9 mouse cellular contexts compared by ENCODE assay signal in the genomic region with DNA sequence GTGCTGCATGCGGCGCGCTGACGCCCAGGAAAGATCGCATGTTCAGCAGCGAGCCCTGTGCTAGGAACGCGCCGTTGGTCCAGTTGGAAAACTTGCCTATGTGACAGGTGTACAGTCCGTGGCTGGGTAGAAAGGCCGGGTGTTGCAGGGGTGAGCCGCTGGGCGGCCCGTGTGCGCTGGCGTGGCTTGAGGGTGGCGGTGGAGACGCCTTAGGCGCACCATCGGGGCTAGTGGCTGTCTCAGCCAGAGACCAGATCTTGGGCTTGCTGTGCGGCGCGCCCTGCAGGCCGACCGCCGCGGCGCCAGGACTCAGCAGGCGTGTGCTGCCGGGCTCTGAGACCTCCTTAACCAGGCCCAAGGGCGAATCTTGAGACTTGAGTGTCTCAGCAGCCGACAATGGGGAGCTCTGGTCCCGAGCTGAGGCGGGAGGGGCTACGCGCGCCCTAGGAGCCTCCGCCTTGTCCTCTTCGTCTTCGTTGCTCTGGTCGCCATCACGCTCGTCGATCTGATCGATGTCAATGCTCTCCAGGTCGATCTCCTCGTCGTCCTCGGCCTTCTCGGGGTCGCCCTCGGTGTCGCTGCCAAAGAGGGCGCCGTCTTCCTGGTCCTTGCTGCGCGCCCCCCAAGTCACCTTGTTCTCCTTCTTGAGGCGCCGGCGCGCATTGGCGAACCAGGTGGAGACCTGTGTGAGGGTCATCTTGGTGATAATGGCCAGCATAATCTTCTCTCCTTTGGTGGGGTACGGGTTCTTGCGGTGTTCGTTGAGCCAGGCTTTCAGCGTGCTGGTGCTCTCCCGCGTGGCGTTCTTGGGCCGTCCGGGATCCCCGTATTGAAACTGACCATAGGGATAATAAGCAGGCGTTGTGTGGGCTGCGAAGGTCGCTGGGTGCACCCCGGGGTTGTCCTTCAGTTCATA. TPM values are rescaled to one million over a fixed set of nuclear protein-coding genes. Genes with fewer than 3 reads are reported as not detected.
DNase-seq lines count a peak whose midpoint lies in the region; ATAC-seq and TF ChIP-seq lines count a peak whose summit lies in the region.
"Had no signal": no experiment of that assay in that cellular context is flagged by ENCODE, and none has a peak within 500 bp of the region (broad histone marks: within the 10 kb centered on the region; RNA-seq: fewer than 3 reads in every experiment).

No protein-coding gene starts in this region.

- no peak for DNase-seq in heart, postnatal 36 days
- no peak for DNase-seq in midbrain, postnatal 0 days (ENCODE audit: low spot score)
- DNase-seq in adrenal gland, postnatal 14 days: no peak
- DNase-seq in adrenal gland, postnatal 36 days: no peak
- no peak for DNase-seq in ovary, postnatal 10 days (ENCODE audit: low spot score)

- H3K9ac ChIP-seq in heart, embryonic 11.5 days (ENCODE audit: low read depth, low read length): peak overlapping the region; percentile 66
- H3K9ac ChIP-seq in intestine, postnatal 0 days (ENCODE audit: low read depth, low read length): no peak overlapping the region
- H3K9ac ChIP-seq in midbrain, postnatal 0 days (replicated peaks; ENCODE audit: low read length, poor library complexity, severe bottlenecking): peak overlapping the region; percentile 87

- peaks cover 15% of the 10 kb centered on the region for H3K4me1 ChIP-seq in heart, embryonic 11.5 days (ENCODE audit: control insufficient read depth, insufficient read depth, low read length)
- no peaks in the 10 kb centered on the region for H3K4me1 ChIP-seq in embryonic fibroblast, embryonic 13.5 days (ENCODE audit: control insufficient read depth, insufficient read depth, low read length)
- H3K4me1 ChIP-seq in intestine, postnatal 0 days (replicated peaks; ENCODE audit: control insufficient read depth, insufficient read depth, low read length): no peaks in the 10 kb centered on the region; the same call in 1 of the 2 replicates
- no peaks in the 10 kb centered on the region for H3K4me1 ChIP-seq in midbrain, postnatal 0 days (ENCODE audit: insufficient read depth, low read length)

- peak overlapping the region; percentile 88 for H3K4me2 ChIP-seq in heart, embryonic 11.5 days
- no peak overlapping the region for H3K4me2 ChIP-seq in intestine, postnatal 0 days (replicated peaks; ENCODE audit: low read depth)
- peak overlapping the region; percentile 66 for H3K4me2 ChIP-seq in midbrain, postnatal 0 days (ENCODE audit: low read depth, low read length, poor library complexity, severe bottlenecking)

- H3K27ac ChIP-seq in heart, embryonic 11.5 days (ENCODE audit: low read depth, low read length): 0 out of 2 replicates have a peak overlapping the region, but pooled peaks have one; percentile 15
- H3K27ac ChIP-seq in embryonic fibroblast, embryonic 13.5 days (ENCODE audit: insufficient read depth, low read length): peak overlapping the region; percentile 69
- no peak overlapping the region for H3K27ac ChIP-seq in intestine, postnatal 0 days (ENCODE audit: low read depth, low read length)
- H3K27ac ChIP-seq in midbrain, postnatal 0 days (ENCODE audit: low read depth, low read length): peak overlapping the region; percentile 75

- TF ChIP-seq POLR2A in embryonic fibroblast, embryonic 13.5 days (IDR thresholded peaks at IDR 0.05; ENCODE audit: low read depth, low read length): no peak

- peaks cover 67% of the 10 kb centered on the region for H3K27me3 ChIP-seq in heart, embryonic 11.5 days (ENCODE audit: control insufficient read depth, insufficient read depth, low read length)
- H3K27me3 ChIP-seq in intestine, postnatal 0 days (replicated peaks; ENCODE audit: control insufficient read depth, insufficient read depth, low read length): peaks cover 89% of the 10 kb centered on the region
- no peaks in the 10 kb centered on the region; the same call in 1 of the 2 replicates for H3K27me3 ChIP-seq in midbrain, postnatal 0 days (ENCODE audit: insufficient read depth, low read length)

- ATAC-seq in heart, embryonic 11.5 days (replicated peaks; ENCODE audit: insufficient number of reproducible peaks, low FRiP score, low TSS enrichment): 0 out of 2 replicates have a peak, but pooled peaks have one; percentile 2
- no peak for ATAC-seq in intestine, postnatal 0 days
- ATAC-seq in midbrain, postnatal 0 days (ENCODE audit: low FRiP score): no peak

- no peak for TF ChIP-seq CTCF in embryonic fibroblast, embryonic 13.5 days (IDR thresholded peaks at IDR 0.05; ENCODE audit: borderline replicate concordance, insufficient read depth, low read length)
- peak; percentile 50 for TF ChIP-seq CTCF in intestine, postnatal 0 days (IDR thresholded peaks at IDR 0.05; ENCODE audit: low read depth)
- peak; percentile 44 for TF ChIP-seq CTCF in midbrain, postnatal 0 days (IDR thresholded peaks at IDR 0.05)

- H3K4me3 ChIP-seq in heart, embryonic 11.5 days (ENCODE audit: low read depth, low read length): peak overlapping the region; percentile 67
- peak overlapping the region; percentile 35 for H3K4me3 ChIP-seq in embryonic fibroblast, embryonic 13.5 days (ENCODE audit: insufficient read depth, low read length)
- H3K4me3 ChIP-seq in intestine, postnatal 0 days (ENCODE audit: low read depth, low read length): no peak overlapping the region
- peak overlapping the region; percentile 74 for H3K4me3 ChIP-seq in midbrain, postnatal 0 days (ENCODE audit: low read depth, low read length)

- H3K9me3 ChIP-seq in heart, embryonic 11.5 days (replicated peaks; ENCODE audit: control insufficient read depth, low read length): no peaks in the 10 kb centered on the region
- no peaks in the 10 kb centered on the region for H3K9me3 ChIP-seq in intestine, postnatal 0 days (ENCODE audit: control insufficient read depth)
- H3K9me3 ChIP-seq in midbrain, postnatal 0 days (ENCODE audit: low read length): no peaks in the 10 kb centered on the region

- intact Hi-C loops in heart, postnatal 36 days (cut with DNase I): loop anchor here (10.0 kb wide), 3 partner anchors 495 to 1075 kb away; no protein-coding TSS in a partner anchor

- 2% methylated on average over 76 of the region's 76 CpGs for WGBS in heart, embryonic 11.5 days (ENCODE audit: insufficient replicate concordance)
- WGBS in intestine, postnatal 0 days: 8% methylated on average over 76 of the region's 76 CpGs
- 2% methylated on average over 76 of the region's 76 CpGs for WGBS in midbrain, postnatal 0 days

- H3K36me3 ChIP-seq in heart, embryonic 11.5 days (ENCODE audit: control insufficient read depth, insufficient read depth, low read length): no peaks in the 10 kb centered on the region
- H3K36me3 ChIP-seq in intestine, postnatal 0 days (ENCODE audit: control insufficient read depth, insufficient read depth): no peaks in the 10 kb centered on the region
- H3K36me3 ChIP-seq in midbrain, postnatal 0 days (ENCODE audit: insufficient read depth, low read length): no peaks in the 10 kb centered on the region

RNA-seq across cellular contexts. Expression of gene Irx1, which starts 3.9 kb away (rescaled TPM):
- polyA plus RNA-seq in heart, embryonic 11.5 days (2014; fragmentation: Nextera tagmentation; extraction: Ambion mirVana): 1.1 and 2.2 TPM in 2 replicates
- total RNA-seq in heart, postnatal 36 days (2021): 1 to 10 TPM; 5.0 to 8.9 TPM
- polyA plus RNA-seq in embryonic fibroblast, embryonic 13.5 days (2011; ENCODE audit: insufficient read length, low read depth, missing spikeins): 24.7 and 39.1 TPM in 2 replicates
- polyA plus RNA-seq in intestine, postnatal 0 days (2015; fragmentation: Nextera tagmentation; extraction: Ambion mirVana): not detected in 2 replicates
- total RNA-seq in midbrain, postnatal 0 days (2014; rRNA removed): 93.0 and 96.1 TPM in 2 replicates
- 8.3 and 9.1 TPM in 2 replicates for polyA plus RNA-seq in midbrain, postnatal 0 days (2015; fragmentation: Nextera tagmentation; extraction: Ambion mirVana)
- 0.41 TPM in 1 of 2 replicates, not detected in the other for total RNA-seq in adrenal gland, postnatal 14 days (2021)
- not detected for total RNA-seq in adrenal gland, postnatal 36 days (2021)
- total RNA-seq: neutrophil, adult 5-6 weeks had no signal
